Mouse (Mus musculus) small intestine, adult 2 months (tissue): ENCODE measurements around the gene Wbp2nl.

Experiments used
- CTCF ChIP-seq: fragments of 200-500 bp; IDR thresholded peaks from 2 replicates; pipeline ENCODE4 v1.5.1; 2012; ENCODE audit warnings: low read depth, mild to moderate bottlenecking, control low read depth, inconsistent platforms, low read length, moderate library complexity, mixed read lengths; ENCODE audit not compliant: insufficient replicate concordance, insufficient read length; ENCODE audit errors: extremely low read depth
- POLR2A ChIP-seq: fragments of 200-500 bp; IDR thresholded peaks from 2 replicates; pipeline ENCODE4 v1.6.1; 2012; ENCODE audit warnings: low read depth, mild to moderate bottlenecking, control low read depth, inconsistent platforms, low read length, moderate library complexity

- TF ChIP-seq CTCF (no peak), POLR2A (no peak)
Observed at GRCm38 (mm10) chr15:82335194-82335593, 36.4 kb downstream of the Wbp2nl start.
